Mouse (Mus musculus): Measurements from ENCODE around the gene Anks1b. TPM values are rescaled to one million over a fixed set of nuclear protein-coding genes. Genes with fewer than 3 reads are reported as not detected.

The Anks1b gene
- total RNA-seq, 2 experiments from 2014 or later, result 0.10 to 0.14 TPM

DNA sequence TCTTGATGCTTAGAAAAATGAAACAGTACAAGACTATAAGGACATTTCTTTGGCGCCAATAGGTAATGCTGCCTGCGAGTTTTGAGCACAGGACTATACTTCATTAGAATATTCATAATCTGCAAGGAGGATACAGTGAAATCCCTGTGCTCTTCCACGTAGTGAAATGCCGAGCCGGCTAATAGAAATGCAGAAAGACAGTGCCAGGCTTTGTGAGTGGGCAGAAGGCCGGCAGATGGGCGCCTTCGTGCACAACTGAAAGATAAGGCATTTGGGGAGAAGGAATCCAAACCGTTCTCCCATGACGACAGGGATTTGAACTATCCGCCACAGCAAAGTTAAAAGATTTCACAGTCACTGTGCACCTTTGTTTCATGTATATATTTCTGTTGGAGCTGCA is 1019.4 kb downstream of the Anks1b start:
- no peak for DNase-seq

GRCm38 (mm10) chr10:90897894-90898293 is 1024.6 kb downstream of the Anks1b start:
- DNase-seq, result no peak

DNA sequence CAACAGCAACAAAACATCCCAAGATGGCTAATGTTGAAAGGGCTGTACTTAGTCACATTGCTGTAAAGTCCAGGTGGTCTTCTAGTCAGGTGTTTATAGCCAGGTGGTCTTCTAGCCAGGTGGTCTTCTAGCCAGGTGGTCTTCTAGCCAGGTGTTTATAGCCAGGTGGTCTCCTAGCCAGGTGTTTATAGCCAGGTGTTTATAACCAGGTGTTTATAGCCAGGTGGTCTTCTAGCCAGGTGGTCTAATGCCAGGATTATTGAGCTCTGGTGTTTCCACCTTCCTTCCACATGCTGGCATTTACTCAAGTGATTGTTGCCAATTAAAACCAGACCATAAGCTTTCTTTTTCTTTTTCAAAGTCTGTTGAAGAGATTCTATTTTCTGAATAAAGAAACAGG is 1030.9 kb downstream of the Anks1b start:
- DNase-seq, result no peak

GRCm38 (mm10) chr10:90907381-90907780 is 1034.1 kb downstream of the Anks1b start:
- DNase-seq, result no peak

DNA sequence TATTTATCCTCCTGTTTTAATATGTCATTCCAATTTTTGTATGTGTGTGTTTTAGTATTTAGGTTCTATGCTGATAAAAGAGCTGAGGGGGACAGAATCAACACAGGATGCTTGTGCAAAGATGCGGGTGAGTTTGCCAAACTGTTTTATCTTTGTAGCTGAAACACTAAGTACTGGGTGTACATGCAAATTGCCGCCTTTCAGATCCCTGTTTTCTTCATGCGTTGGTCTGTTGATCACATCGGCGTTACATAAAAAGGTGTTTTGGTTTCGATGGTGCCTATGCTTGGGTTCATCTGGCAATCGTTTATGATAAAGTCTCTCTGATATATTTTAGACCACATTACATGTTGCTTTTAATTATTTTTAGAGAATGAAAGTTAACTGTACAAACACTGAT is 1050.2 kb downstream of the Anks1b start:
- no peak for DNase-seq

DNA sequence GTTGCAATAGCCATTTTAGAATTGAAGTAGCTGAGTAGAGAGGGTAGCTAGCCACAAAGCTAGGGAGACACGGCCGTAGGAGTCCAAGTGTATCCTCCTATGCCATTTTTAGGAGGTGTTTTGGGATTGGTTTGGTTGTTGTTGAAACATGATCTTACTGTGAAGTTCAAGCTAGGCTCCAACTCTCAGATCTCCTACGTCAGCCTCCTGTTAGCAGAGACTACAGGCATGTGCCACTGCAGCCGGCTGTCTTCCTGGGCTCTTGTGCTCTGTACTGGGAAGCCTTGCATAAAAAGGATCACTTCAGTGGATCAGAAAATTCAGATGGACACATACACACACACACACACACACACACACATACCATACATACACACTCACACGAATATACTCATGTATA is 1059.8 kb downstream of the Anks1b start:
- no peak for DNase-seq

DNA sequence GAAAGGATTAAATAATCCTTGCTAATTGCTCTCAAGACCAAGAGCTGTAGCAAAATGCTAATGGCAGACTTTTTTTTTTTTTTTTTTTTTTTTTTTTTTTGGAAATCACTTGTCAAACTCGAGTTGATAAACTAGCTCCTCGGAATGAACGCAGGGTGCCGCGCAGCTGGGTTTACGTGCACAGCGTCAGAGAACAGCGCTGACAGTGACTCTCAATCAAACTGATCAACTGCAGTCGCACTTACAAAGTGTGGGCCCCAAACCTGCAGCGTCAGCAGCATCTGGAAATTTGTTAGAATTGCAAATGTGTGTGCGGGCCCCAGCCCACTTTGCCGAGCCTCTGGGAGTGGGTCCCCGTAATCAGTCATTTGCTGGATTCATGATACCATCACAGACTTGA is 1061.4 kb downstream of the Anks1b start:
- DNase-seq, result no peak

DNA sequence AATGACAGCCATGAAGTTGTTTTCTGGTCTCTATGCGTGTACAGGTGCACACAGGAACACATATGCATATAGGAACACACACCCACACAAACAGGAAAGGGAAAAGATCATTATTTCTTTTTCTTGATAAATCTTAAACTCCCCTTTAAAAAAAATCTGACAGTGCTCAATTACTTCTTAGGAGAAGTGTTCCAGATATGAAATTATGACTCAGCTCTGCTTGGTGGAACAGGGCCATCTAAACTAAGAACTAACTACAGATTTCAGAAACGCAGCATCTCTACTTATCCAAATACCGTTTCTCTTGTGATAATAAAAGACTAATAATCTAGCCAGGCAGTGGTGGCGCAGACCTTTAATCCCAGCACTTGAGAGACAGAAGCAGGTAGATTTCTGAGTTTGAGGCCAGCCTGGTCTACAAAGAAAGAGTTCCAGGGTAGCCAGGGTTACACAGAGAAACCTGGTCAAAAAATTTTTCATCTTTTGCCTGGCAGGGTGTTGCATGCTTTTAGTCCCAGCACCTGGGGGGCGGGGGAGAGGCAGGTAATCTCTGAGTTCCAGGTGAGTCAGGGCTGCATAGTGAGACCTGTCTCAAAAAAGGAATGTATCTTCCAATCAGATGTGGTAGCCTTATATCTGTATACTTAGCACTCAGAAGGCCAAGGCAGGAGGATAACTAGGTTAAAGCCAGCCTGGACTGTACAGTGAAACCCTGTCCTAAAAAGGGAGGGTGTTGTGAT is 1064.6 kb downstream of the Anks1b start:
- DNase-seq, result no peak

- DNase-seq, result peak; percentile 58
Measured at GRCm38 (mm10) chr10:90940521-90941520, 1067.5 kb downstream of the Anks1b start.

DNA sequence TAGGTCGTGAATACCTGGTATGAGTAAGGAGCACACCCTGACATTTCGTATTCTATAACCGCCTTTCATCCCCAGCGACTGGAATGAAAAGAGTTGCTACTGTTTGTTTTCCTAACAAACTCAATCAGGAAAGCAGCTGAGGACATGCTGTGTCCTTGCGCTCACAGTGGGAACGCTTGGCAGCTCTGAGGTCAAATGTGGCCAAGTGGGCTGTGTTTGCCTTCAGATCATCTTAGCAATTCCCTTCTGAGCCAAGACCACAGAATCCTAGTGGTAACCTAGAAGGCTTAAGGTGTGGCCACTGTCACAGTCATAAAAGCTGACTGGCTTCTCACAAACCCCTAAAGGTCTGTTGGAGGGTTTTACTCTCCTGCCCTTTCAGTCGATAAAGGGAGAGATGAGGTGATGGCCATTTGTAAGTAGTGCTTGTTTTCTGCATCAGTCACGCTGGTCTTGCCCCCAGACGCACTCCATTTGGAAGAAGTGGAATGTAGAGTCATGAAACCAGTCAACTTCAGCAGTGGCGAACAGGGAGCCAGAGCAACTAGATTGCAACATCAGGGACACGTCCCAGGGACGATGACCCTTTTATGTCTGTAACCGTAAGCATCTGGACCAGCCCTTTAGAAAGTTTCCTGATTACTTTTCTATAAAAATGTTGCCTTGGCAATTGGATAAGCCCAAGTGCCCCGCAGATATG is 1068.8 kb downstream of the Anks1b start:
- DNase-seq, result no peak

DNA sequence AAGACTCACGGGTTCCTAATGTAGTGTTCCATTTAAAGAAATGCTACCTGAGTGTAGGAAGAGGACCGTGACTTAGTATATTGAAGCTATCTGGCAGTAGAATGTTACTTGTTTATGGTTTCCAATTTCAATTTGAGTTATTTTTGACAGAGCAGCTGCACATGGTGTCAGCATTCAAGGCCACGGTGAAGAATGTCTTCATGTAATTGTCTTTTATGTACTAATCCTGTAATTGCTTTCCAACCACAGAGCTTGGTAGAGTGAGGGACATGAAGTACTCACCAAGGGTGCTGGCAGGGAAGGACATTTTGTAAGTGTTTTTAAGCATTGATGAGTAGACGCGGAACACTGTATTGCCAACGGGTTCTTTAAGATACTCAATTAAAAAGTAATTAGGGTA is 1073.7 kb downstream of the Anks1b start:
- DNase-seq, result no peak

- no peak for DNase-seq
Measured at GRCm38 (mm10) chr10:90947608-90948373, 1074.5 kb downstream of the Anks1b start.

DNA sequence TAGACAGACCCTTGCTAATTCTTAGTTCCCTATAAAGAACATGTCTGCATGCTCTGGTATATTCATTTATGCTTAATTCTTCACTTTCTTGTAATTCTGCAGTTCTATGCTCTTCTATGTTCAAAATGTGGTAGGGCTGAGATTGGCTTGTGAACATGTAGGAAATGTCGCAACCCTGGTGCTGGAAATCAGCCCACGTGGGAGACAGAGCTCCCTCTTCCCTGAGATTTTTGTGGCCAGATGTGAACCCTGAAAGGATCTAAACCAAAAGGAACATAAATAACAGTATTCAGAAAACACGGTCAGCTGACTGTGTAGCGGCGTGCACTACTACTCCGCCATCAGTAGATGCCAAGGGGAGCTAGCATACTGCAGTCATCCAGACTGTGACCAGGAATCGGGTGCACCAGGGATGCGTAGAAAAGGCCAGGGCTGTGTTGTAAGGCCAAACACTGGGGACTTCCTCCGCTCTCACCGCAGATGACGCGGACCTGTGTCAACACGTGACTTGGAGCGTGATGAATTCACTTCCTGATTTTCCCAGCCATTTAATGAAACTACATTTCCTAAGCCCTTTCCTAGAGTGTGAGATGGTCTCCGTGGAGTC is 1079.9 kb downstream of the Anks1b start:
- DNase-seq, result no peak

- peak; percentile 43 for DNase-seq
Measured at GRCm38 (mm10) chr10:90953821-90954220, 1080.5 kb downstream of the Anks1b start.

- DNase-seq, result no peak
Measured at GRCm38 (mm10) chr10:90960374-90960773, 1087.1 kb downstream of the Anks1b start.

DNA sequence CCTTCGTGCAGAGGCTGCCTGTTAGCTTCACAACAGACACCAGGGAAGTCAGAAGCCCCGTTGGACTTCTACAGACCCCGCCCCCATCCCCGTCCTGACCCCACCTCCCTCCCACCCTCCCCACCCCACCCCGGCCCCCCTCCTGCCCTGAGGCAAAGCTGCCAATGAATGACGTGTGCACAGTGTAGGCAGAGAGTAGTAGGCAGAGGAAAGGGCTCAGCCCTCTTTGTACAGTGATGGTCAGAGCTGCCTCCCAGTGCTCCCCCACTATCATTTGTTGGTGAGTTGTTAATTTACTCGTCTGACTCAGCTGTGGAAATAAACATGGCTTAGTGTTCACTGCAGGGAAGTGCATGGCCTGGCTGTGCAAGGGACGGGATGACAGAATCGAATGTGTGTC is 1091.2 kb downstream of the Anks1b start:
- DNase-seq, result no peak

DNA sequence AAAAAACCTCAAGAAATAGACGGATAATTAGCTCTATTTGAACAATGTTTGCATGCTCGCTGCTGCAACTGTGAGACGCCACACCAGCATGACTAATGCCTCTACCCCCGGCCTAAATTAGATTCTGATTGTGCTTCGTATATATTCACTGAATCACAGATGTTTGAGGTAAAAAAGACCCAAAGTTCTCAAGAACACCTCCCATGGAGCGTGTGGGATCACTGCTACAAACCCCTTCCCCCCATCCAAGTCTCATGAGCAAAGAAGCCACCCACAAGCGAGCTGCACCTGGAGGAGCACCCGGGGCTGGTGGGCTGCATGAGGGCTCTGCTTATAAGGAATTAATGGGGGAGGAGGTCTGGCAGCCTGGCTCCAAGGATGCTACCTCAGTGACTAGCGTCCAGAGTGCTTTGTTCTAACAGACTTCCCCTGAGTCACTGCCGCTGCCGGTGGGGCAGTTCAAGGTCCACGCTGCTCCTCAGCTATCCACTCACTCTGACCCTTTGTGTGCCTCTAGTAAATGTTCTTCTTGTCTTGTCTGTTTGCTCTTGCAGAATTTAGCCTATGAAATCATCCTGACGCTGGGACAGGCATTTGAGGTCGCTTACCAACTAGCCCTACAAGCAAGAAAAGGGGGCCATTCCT is 1092.5 kb downstream of the Anks1b start:
- DNase-seq, result no peak

GRCm38 (mm10) chr10:90966821-90967220 is 1093.5 kb downstream of the Anks1b start:
- DNase-seq, result no peak

DNA sequence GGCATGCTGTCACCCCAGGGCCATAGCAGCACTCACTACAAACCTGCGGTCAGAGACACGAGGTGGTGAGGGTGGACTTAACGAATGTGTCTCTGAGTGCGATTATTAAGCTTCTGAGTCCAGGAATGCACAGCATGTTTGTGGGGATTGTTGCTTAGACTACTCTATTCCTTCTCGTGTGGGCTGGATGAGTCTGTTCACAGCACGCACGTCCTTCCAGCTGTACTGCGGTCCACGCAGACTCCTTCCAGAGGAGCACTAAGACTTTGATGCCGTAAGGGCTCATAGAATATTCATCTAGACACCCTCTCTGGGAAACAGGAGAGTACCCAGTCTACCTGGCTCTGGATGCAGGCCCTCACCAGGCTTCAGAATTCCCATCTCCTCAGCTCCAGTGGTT is 1094.9 kb downstream of the Anks1b start:
- no peak for DNase-seq

DNA sequence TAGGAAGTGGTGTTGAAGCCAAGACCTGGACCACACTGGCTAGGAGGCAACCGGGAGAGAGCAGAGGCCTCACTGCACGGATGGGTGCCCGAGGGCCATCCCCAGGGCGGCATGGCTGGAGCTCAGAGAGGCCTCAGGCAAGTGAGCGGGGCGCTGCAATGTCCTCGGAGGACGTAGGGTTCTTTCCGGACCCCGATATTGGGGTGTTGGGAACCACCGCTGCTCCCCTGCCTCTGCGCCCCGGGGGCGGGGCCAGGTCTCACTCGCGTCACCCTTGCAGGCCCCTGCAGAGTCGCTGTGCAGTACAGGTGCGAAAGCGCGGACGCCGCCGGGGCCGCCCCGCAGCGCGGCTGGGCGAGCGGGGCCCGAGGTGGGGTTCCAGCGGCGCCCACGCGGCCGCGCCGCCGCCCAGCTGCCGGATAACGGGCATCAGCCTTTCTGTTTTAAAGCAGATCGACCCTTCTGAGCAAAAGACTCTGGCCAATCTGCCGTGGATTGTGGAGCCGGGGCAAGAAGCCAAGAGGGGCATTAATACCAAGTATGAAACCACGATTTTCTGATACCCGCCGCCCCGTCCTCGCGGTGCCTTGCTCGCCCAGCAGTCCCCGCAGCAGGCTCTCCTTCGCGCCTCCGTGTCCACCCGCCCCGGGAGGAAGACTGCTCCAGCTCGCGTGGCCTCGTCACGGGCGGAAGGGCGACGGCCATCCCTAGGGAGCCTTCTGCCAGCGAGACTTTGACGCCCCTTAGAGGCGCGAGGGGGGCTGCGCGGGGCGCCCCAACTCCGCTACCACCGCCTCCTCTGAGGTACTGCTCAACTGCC is 1096.3 kb downstream of the Anks1b start:
- DNase-seq, result peak; percentile 46
